Mouse (Mus musculus) spleen, embryonic (tissue): ENCODE results near the gene AA792892.
"Not testable (repeated sequence)": the region's sequence is repeated elsewhere in the genome, so short reads cannot be mapped to it uniquely, and the experiment has no call there.

Experiments
- CTCF ChIA-PET: fragments of 350-600 bp; sonication (Branson Sonifier 250); formaldehyde crosslinking; loops from one replicate; lab custom pipeline; 2022; lab: Charles Lee

AA792892 gene

GRCm38 (mm10) chr5:94339449-94339848 is at the start of gene AA792892:
TSS of gene AA792892 (plus strand) at chr5:94339749.
- CTCF ChIA-PET, result not testable (repeated sequence)

- CTCF ChIA-PET, result not testable (repeated sequence)
Observed at GRCm38 (mm10) chr5:94306696-94307095, 32.9 kb upstream of the AA792892 start, which contains the start of gene A430089I19Rik. TSS of gene A430089I19Rik (minus strand) at chr5:94306796.

GRCm38 (mm10) chr5:94314135-94314534 is 25.4 kb upstream of the AA792892 start, which contains the start of gene Gm6502:
TSS of gene Gm6502 (plus strand) at chr5:94314435.
- CTCF ChIA-PET, result not testable (repeated sequence)
